Mouse (Mus musculus): ENCODE results near the gene Alox5ap.

DNA sequence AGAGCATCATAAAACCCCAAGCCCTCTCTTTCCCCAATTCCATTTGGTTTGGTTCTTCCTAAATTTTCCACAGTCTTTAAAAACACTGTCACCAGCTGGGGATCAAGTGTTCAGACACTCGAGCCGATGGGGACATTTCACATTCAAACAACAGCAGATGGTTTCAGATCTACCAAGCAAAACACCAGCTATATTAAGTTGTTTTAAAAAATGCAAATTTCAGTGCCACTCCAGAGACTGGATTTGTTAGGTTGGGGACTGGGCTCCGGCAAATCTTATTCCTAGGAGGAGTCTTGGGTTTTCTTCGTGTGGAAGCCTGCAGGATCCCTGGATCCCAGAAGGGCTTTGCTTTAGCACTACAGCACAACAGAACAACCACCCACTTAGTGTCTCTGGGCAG is 28.5 kb downstream of the Alox5ap start:
- TF ChIP-seq GATA1 (IDR thresholded peaks at IDR 0.05; ENCODE audit: borderline replicate concordance, low read length) (no peak), FLI1 (IDR thresholded peaks at IDR 0.05; ENCODE audit: low read length) (no peak)

All from megakaryocyte, embryonic 14.5 days (primary cell).